Mouse (Mus musculus) central nervous system, embryonic 18 days (tissue): Measurements from ENCODE around the gene Defb33. TPM values are rescaled to one million over a fixed set of nuclear protein-coding genes. Genes with fewer than 3 reads are reported as not detected.

Source experiments
- polyA plus RNA-seq: library from polyadenylated mRNA; depleted of rRNA; stranded (reverse); fragments of >200 nt; gene quantifications from 2 replicates; pipeline ENCODE4 v1.2.3, GENCODE M21; 2012; rRNA removed

Gene Defb33
- not detected in 2 replicates for polyA plus RNA-seq

GRCm38 (mm10) chr8:20892369-20892768 lies at the start of gene Defb33:
TSS of gene Defb33 (plus strand) at chr8:20892669.

GRCm38 (mm10) chr8:20902527-20902926 lies 10.1 kb downstream of the Defb33 start, which contains the start of gene Gm15056:
TSS of gene Gm15056 (minus strand) at chr8:20902627.

GRCm38 (mm10) chr8:20921971-20922370 lies 29.5 kb downstream of the Defb33 start, which contains the start of gene Gm6040:
TSS of gene Gm6040 (minus strand) at chr8:20922071.

GRCm38 (mm10) chr8:20944610-20945009 lies 52.1 kb downstream of the Defb33 start, which contains the start of gene AY761185:
TSS of gene AY761185 (minus strand) at chr8:20944710.

Other genes starting within 250 kb of the Defb33 start
- not detected in 2 replicates for gene Gm15056, start 10.0 kb downstream of the Defb33 start, polyA plus RNA-seq
- gene Gm6040, start 29.4 kb downstream of the Defb33 start, polyA plus RNA-seq: not detected in 2 replicates
- gene AY761185, start 52.0 kb downstream of the Defb33 start, polyA plus RNA-seq: not detected in 2 replicates
- gene Defa21, start 132.9 kb downstream of the Defb33 start, polyA plus RNA-seq: not detected in 2 replicates
- gene Defa23, start 162.4 kb downstream of the Defb33 start, polyA plus RNA-seq: not detected in 2 replicates
- gene Defa35, start 172.4 kb downstream of the Defb33 start, polyA plus RNA-seq: not detected in 2 replicates
- gene Defa25, start 191.8 kb downstream of the Defb33 start, polyA plus RNA-seq: not detected in 2 replicates
- gene Gm14851, start 203.4 kb downstream of the Defb33 start, polyA plus RNA-seq: not detected in 2 replicates
- not detected in 2 replicates for gene Defa30, start 242.0 kb downstream of the Defb33 start, polyA plus RNA-seq